Mouse (Mus musculus) bone marrow, adult 2 months (tissue): ENCODE measurements at regions not wholly inside any gene's neighbourhood (a gene's known extent, or its start where the extent isn't known, plus 50 kb on each side); places are given as distances from the start of the nearest gene placed in this dataset.

Experiments
- H3K27ac ChIP-seq: fragments of 200-500 bp; 2 replicates; pipeline ENCODE4 v1.5.1; 2012; ENCODE audit warnings: low read depth, mild to moderate bottlenecking, control low read depth, inconsistent platforms, low read length; ENCODE audit not compliant: control insufficient read depth, poor library complexity, insufficient read depth
- H3K4me1 ChIP-seq: fragments of 200-500 bp; 2 replicates; pipeline ENCODE4 v1.6.1; 2011; ENCODE audit warnings: low read length; ENCODE audit not compliant: control insufficient read depth, insufficient read depth
- H3K4me3 ChIP-seq: fragments of 200-500 bp; replicated peaks from 2 replicates; pipeline ENCODE3; 2011; ENCODE audit warnings: mild to moderate bottlenecking, low read depth, low read length, control low read depth; ENCODE audit not compliant: control insufficient read depth
- CTCF ChIP-seq: fragments of 200-500 bp; IDR thresholded peaks from 2 replicates; pipeline ENCODE4 v1.5.1; 2011; ENCODE audit warnings: low read length, control low read depth; ENCODE audit not compliant: control insufficient read depth, insufficient read depth
- POLR2A ChIP-seq: fragments of 200-500 bp; IDR thresholded peaks from 2 replicates; pipeline ENCODE4 v1.6.1; 2011; ENCODE audit warnings: low read depth, mild to moderate bottlenecking, control low read depth, low read length, borderline replicate concordance; ENCODE audit not compliant: control insufficient read depth
- WGBS: fragments of 180-500 bp; shearing (Covaris S2); methylation state at CpG from one replicate; pipeline ENCODE4 v1.1.7; 2018; 5-methylcytosine and 5-hydroxymethylcytosine counted together

- H3K4me3 ChIP-seq, result no peak overlapping the region
- H3K4me1 ChIP-seq, result no peaks in the 10 kb centered on the region
- TF ChIP-seq POLR2A, result no peak
- no peak for TF ChIP-seq CTCF
- WGBS, result 58% methylated on average over 3 of the region's 3 CpGs
- H3K27ac ChIP-seq, result no peak overlapping the region
These were observed 218.2 kb upstream of the Ppp2r3a start for GRCm38 (mm10) chr9:101469756-101470155.

GRCm38 (mm10) chr9:101464727-101465427, 213.3 kb upstream of the Ppp2r3a start:
- no peak overlapping the region for H3K4me3 ChIP-seq
- no peak for TF ChIP-seq CTCF
- no peak for TF ChIP-seq POLR2A
- 66% methylated on average over 18 of the region's 18 CpGs for WGBS
- H3K4me1 ChIP-seq, result no peaks in the 10 kb centered on the region
- H3K27ac ChIP-seq, result no peak overlapping the region

- Histone ChIP-seq H3K4me3 (no peak overlapping the region), H3K27ac (no peak overlapping the region), H3K4me1 (no peaks in the 10 kb centered on the region)
- 54% methylated on average over 11 of the region's 11 CpGs for WGBS
- TF ChIP-seq CTCF (no peak), POLR2A (no peak)
These were observed 207.5 kb upstream of the Ppp2r3a start for GRCm38 (mm10) chr9:101458947-101459627.

- H3K4me1 ChIP-seq, result no peaks in the 10 kb centered on the region
- no peak overlapping the region for H3K27ac ChIP-seq
- TF ChIP-seq POLR2A (no peak), CTCF (no peak)
- WGBS, result 69% methylated on average over 10 of the region's 10 CpGs
- no peak overlapping the region for H3K4me3 ChIP-seq
These were observed 206.8 kb upstream of the Ppp2r3a start for GRCm38 (mm10) chr9:101458306-101458946.

- no peak for TF ChIP-seq POLR2A
- H3K4me1 ChIP-seq, result no peaks in the 10 kb centered on the region
- H3K4me3 ChIP-seq, result no peak overlapping the region
- 66% methylated on average over 2 of the region's 2 CpGs for WGBS
- H3K27ac ChIP-seq, result no peak overlapping the region
These were observed 194.7 kb upstream of the Ppp2r3a start for GRCm38 (mm10) chr9:101446316-101446715.

- H3K4me1 ChIP-seq, result no peaks in the 10 kb centered on the region
- 74% methylated on average over 5 of the region's 5 CpGs for WGBS
- H3K4me3 ChIP-seq, result no peak overlapping the region
- no peak for TF ChIP-seq POLR2A
- TF ChIP-seq CTCF, result no peak
- no peak overlapping the region for H3K27ac ChIP-seq
These were observed 194.2 kb upstream of the Ppp2r3a start for GRCm38 (mm10) chr9:101445764-101446163.

- H3K4me1 ChIP-seq, result no peaks in the 10 kb centered on the region
- H3K27ac ChIP-seq, result no peak overlapping the region
- WGBS, result 67% methylated on average over 1 of the region's 1 CpGs
- TF ChIP-seq CTCF, result no peak
- no peak overlapping the region for H3K4me3 ChIP-seq
These were observed 193.7 kb upstream of the Ppp2r3a start for GRCm38 (mm10) chr9:101445293-101445692.

- TF ChIP-seq CTCF (no peak), POLR2A (no peak)
- 85% methylated on average over 6 of the region's 6 CpGs for WGBS
- no peak overlapping the region for H3K27ac ChIP-seq
- H3K4me3 ChIP-seq, result no peak overlapping the region
- no peaks in the 10 kb centered on the region for H3K4me1 ChIP-seq
These were observed 188.3 kb upstream of the Ppp2r3a start for GRCm38 (mm10) chr9:101439856-101440255.
